Mouse (Mus musculus) T-helper 1 cell (primary cell): ENCODE results near the gene Naa80.

ENCODE experiments used
- in situ Hi-C: fragments of 300-600 bp; cut with MboI, MseI; formaldehyde crosslinking; loops from one replicate; pipeline ENCODE4 v1.15.1; 2025; ENCODE audit warnings: high pct_unique_total_duplicates

The Naa80 gene

DNA sequence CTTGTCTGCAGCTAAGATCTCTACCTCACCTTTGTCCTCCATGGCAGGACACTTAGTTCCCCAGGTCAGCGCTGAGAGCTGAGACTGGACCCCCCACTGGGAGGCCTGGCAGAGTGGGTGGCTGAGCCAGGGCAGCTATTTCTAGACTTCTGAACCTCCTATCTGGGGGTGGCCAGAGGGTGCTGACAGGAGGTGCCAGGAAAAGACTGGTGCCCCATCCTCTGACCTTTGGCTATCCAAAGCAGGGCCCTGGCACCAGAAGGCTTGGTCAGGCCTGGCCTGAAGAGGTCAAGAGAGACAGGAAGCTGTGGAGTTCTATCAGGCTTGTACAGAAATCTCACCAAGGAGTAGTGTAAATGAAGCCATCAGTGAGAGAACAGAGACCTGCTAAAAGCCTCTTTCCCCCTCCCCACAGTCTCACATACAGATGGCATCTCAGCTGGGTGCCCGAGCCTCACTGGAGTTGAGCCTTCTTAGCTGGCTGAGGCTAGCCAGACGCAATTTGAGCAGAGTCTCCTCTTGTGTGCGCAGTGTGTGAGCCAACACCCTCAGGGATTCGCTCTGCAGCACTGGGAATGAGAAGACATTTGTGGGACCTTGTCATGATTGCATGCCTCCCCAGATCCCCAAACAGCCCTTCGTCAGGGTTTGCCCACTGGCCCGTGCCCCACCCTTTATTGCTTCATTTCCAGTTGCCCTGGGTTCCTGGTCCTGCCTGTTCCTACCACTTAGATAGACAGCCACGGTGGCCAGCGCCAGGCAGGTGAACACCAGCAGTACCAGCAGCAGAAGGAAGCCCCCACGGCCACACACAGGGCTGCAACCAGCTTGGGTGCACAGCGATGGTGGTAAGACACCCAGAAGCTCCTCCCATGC, 14.7 kb downstream of the Naa80 start:
- in situ Hi-C loops = no loop called here

GRCm38 (mm10) chr9:107594281-107595062, 15.8 kb downstream of the Naa80 start:
- in situ Hi-C loops = no loop called here

GRCm38 (mm10) chr9:107596619-107597569, 18.2 kb downstream of the Naa80 start:
- in situ Hi-C loops = no loop called here

DNA sequence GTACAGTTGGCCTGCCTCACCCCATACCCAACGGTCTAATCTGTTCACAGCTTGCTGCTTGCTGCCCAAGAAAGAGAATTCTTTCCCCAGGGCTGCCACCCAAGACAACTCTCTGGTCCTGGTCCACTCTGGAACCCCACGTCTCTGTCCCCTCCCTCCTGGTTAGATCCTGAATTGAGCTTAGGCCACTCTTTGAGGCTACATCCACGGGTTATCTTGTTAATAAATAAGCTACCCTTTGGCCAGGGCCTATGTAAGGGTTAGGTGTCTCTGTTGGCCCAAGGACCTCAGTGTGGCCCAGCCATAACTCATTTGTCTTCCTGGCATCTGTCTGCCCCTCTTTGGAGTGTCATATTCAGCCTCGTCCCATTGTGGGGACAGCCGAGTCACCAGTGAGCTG, 19.7 kb downstream of the Naa80 start:
- in situ Hi-C loops = no loop called here

- in situ Hi-C loops = no loop called here
These were observed 20.7 kb downstream of the Naa80 start for GRCm38 (mm10) chr9:107599433-107599832.

DNA sequence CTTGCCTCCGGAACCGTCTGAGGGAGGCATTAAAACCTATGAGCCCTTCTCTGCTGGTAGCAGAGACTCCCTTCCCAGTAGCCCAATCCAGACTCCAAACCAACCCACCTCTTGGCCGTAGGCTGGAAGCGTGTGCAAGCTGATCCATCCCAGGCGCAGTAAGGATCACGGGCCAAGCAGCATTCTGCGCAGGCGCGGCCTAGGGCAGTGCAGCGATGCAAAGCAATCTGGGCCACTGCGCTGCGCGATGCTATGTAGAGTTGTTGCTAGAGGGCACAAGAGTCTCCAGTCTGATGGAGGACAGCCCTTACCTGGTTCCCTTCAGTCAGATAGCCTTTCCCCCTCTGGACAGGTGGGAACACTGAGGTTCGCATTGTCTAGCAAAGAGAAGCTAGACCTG, 21.2 kb downstream of the Naa80 start:
- in situ Hi-C loops = no loop called here

- in situ Hi-C loops = no loop called here
These were observed 22.1 kb downstream of the Naa80 start for GRCm38 (mm10) chr9:107600745-107601144.

DNA sequence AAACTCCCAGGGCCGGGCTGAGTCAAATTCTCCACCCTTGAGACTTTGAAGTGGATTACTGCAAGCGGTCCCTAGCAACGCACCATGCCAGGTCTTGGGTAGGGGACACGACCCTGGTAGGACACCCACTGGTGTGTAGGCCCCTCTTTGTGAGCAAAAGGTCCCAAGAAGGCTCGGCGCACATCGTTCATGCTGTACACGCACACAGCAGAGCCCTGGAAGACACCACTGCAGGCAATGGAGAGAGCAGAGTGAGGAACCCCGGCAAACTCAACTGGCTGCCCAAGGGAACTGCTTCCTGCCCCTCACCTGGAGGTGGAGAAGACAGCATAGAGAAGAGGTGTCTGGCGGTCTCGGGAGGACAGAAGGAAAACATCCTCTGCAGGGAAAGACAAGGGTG, 22.6 kb downstream of the Naa80 start:
- in situ Hi-C loops = no loop called here

DNA sequence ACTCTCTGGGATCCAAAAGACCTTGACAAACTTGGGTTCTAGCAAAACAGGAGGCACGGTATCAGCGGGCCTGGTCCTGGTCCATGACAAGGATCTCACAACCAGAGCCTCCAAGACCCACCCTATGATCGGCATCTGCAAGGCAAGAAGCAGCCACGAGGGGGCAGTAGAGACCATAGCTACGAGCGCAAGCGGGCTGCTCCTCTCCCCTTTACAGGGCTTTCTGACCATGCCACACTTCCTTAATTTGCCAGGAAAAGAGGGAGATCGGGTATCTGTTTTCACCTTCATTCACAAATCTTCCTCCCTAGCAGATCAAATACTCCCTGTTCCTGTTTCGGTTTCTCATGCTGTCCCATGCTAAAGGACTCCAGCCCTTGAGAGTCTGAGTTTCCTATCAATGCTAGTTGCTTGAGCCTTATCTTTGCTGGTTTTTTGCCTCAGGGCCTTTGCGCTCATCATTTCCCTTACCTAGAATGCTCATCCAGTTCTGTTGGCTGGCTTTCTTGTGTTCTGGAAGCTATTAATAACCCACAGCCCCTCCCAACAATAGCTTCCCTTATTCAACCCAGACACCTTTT, 23.5 kb downstream of the Naa80 start:
- in situ Hi-C loops = no loop called here

GRCm38 (mm10) chr9:107603251-107603650, 24.6 kb downstream of the Naa80 start:
- in situ Hi-C loops = no loop called here

DNA sequence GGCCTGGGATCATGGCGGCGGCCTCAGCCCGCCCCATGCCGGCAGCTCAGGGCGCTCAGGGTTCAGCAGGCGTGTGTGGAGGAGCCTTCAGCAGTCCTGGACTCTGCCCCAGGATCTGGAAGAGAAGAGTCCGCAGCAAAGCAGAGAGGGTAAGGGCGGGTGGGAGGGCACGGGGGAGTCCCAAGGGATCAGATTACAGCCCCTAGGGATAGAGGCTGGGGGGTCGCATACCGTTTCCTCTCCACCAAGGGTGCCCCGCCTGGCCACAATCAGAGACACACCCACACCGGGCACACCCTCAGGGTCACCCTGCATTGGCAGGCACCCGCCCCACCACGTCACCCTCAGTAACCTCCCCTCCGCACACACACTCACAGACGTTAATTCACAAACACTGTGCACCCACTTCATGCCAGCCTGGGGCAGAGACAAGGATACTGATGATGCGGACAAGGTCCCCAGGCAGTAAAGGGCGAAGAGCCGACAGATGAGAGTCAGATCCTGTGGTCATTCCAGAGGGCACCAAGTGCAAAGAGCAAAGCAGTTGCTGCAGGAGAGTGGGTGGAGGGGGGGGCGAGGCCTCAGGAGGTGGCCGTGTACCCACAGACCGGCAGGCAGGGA, 26.5 kb downstream of the Naa80 start:
- in situ Hi-C loops = no loop called here

DNA sequence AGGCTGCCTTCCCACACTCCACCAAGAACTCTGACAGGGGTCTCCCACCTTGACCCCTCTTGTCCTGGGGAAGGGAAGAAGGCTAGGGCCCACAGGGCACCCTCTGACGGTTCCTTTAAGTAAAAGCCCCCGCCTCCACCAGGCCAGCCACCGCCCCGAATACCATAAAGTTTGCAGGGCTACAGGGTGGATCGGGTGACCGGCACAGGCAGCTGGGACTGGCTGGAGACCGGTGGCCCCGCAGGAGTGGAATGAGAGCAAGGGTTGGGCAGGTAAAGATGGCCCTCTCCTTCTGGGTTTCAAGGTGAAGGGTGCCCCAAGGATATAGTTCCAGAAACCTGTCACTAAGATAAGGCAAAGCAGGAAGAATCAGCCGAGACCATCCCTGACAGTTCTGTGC, 27.9 kb downstream of the Naa80 start:
- in situ Hi-C loops = no loop called here

GRCm38 (mm10) chr9:107607036-107607435, 28.3 kb downstream of the Naa80 start:
- in situ Hi-C loops = no loop called here

- in situ Hi-C loops = no loop called here
These were observed 29.1 kb downstream of the Naa80 start for GRCm38 (mm10) chr9:107607653-107608245.

DNA sequence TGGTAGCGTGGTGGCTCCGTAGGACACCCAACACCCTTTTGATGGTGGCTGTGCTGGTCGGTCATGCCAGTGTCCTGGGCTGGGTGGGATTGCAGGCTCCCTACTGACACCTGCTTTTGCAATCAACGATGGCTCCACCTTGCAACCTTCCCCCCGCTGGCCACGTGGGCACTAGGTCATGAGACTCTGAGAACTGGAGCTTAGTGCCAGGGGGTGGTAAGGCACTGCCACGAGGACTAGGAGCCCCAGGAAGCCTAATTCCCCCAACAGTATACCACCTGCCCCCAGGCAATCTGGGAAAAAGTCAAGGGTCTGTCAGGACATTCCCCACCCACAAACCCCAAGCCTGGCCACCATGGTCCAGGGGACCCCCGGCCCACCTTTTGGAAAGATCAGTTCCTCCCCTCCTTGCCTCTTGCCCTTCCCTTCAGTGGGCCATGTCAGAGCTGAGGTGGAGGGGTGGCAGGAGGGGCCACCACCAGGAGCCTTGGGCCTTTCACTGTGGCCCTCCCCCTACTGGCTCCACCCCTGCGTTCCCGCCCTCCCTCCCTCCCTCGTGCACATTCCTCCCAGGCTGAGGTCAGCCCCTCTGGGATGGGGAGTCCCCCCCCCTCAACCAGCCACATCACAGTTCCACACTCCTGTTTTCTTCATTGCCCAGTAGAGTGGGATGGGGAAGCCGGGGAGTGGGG, 30.2 kb downstream of the Naa80 start, which contains the start of gene Sema3b:
Gene Sema3b (minus strand): TSS at position 489 of the 692 bp plus-strand sequence.
- in situ Hi-C loops = no loop called here

DNA sequence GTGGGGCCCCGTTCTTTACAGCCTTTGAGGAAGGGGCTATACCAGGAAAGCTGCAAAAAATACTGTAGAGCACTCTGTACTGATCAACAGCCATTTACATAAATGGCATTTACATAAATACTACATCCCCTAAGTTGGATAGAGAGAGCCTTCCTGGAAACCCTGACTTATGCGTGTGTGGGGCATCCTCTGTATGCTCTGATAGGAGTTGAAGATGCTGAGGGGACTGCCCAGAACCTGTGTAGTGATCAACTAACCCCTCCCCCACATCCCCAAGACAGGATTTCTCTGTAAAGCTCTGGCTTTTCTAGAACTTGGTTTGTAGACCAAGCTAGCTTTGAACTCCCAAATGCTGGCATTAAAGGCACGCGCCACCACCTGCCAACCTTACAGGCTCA, 30.7 kb downstream of the Naa80 start:
- in situ Hi-C loops = no loop called here

DNA sequence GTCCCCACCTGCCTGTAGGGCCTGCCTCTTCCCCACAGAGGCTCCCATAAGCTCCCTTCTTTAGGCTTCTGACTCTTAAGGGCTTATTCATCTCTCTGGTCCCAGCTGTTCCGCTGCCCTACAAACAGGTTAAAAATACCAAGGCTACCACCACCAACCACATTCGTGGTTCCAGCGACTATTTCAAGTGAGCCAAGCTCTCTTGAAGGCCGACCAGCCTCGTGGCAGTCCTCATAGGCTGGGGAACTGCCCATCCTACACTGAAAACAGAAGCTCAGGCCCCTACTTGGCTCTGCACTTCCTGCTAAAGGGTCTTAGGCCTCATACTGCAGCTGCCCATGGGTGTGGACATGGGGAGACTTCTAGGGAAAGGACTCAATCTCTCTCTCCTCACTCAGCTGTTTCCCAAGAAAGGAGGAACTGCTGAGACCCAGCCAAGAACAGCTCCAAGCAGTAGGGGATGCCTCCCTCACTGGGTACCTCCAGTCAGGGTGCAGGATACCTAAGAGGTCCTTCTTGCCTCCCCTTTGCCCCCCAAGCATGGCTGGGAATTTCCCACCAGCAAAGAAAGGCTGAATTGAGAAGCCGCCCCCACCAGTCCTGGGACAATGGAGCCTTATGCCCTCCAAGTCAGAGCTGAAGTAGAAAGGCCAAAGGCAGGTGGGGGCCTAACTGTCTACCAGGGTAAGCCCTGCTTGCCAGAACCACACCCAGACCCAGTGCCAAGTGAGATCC, 32.9 kb downstream of the Naa80 start:
- in situ Hi-C loops = no loop called here

GRCm38 (mm10) chr9:107612191-107612944, 33.7 kb downstream of the Naa80 start:
- in situ Hi-C loops = no loop called here
